Mouse (Mus musculus) hindbrain, embryonic 16.5 days (tissue): Measurements from ENCODE around the gene Osbp. TPM values are rescaled to one million over a fixed set of nuclear protein-coding genes. Genes with fewer than 3 reads are reported as not detected.
A peak's percentile ranks its signal among the peaks of the same experiment; 100 is the strongest.

Experiments
- ATAC-seq: fragments of 200-750 bp; cut with Nextera tagmentation; 2 replicates; pipeline ENCODE4 v1.8.0; 2017; ENCODE audit warnings: moderate TSS enrichment, moderate library complexity
- H3K27ac ChIP-seq: fragments of 300-500 bp; sonication (generic); 2 replicates; pipeline ENCODE4 v1.5.1; 2014; ENCODE audit warnings: low read depth, mild to moderate bottlenecking, control low read depth, low read length, moderate library complexity
- H3K27me3 ChIP-seq: fragments of 300-500 bp; sonication (generic); replicated peaks from 2 replicates; pipeline ENCODE4 v1.6.1; 2014; ENCODE audit warnings: low read length; ENCODE audit not compliant: control insufficient read depth, insufficient read depth
- H3K36me3 ChIP-seq: fragments of 300-500 bp; sonication (generic); 2 replicates; pipeline ENCODE4 v1.6.1; 2014; ENCODE audit warnings: mild to moderate bottlenecking, low read length, moderate library complexity, mixed read lengths; ENCODE audit not compliant: control insufficient read depth, insufficient read depth
- H3K4me1 ChIP-seq: fragments of 300-500 bp; sonication (generic); 2 replicates; pipeline ENCODE4 v1.6.1; 2014; ENCODE audit warnings: low read depth, low read length; ENCODE audit not compliant: control insufficient read depth, insufficient read depth
- H3K4me2 ChIP-seq: fragments of 300-500 bp; sonication (generic); 2 replicates; pipeline ENCODE4 v1.6.1; 2014; ENCODE audit warnings: mild to moderate bottlenecking, low read length, control low read depth, moderate library complexity
- H3K4me3 ChIP-seq: fragments of 300-500 bp; sonication (generic); 2 replicates; pipeline ENCODE4 v1.5.1; 2014; ENCODE audit warnings: mild to moderate bottlenecking, low read length, control low read depth, moderate library complexity
- H3K9ac ChIP-seq: fragments of 300-500 bp; sonication (generic); 2 replicates; pipeline ENCODE4 v1.6.1; 2014; ENCODE audit warnings: low read depth, mild to moderate bottlenecking, control low read depth, low read length, moderate library complexity
- H3K9me3 ChIP-seq: fragments of 300-500 bp; sonication (generic); 2 replicates; pipeline ENCODE4 v1.6.1; 2014; ENCODE audit warnings: mild to moderate bottlenecking, low read length, moderate library complexity; ENCODE audit not compliant: control insufficient read depth
- WGBS: fragments of 180-500 bp; shearing (Covaris S2); extraction: QIAGEN DNeasy Blood & Tissue Kit; methylation state at CpG from one replicate; pipeline ENCODE4 v1.1.7; 2014; 5-methylcytosine and 5-hydroxymethylcytosine counted together
- polyA plus RNA-seq: library from polyadenylated mRNA; unstranded; fragments of >200 nt; fragmentation: Nextera tagmentation; extraction: Ambion mirVana; gene quantifications from 2 replicates; pipeline ENCODE4 v1.2.1, GENCODE M21; 2015

Gene Osbp
- polyA plus RNA-seq, 1 experiment from 2014 or later: 3.0 TPM

- H3K4me2 ChIP-seq: no peak overlapping the region
- H3K9ac ChIP-seq: no peak overlapping the region
- 32% methylated on average over 3 of the region's 3 CpGs for WGBS
- no peaks in the 10 kb centered on the region for H3K27me3 ChIP-seq
- no peaks in the 10 kb centered on the region for H3K9me3 ChIP-seq
- H3K27ac ChIP-seq: no peak overlapping the region
- no peak overlapping the region for H3K4me3 ChIP-seq
- peaks cover 6% of the 10 kb centered on the region for H3K4me1 ChIP-seq
- H3K36me3 ChIP-seq: no peaks in the 10 kb centered on the region
- ATAC-seq: no peak
Observed at GRCm38 (mm10) chr19:12001686-12002085, 35.9 kb downstream of the Osbp start.

GRCm38 (mm10) chr19:12002125-12002524, 36.4 kb downstream of the Osbp start:
- Histone ChIP-seq H3K4me3 (peak overlapping the region; percentile 5), H3K9me3 (no peaks in the 10 kb centered on the region), H3K9ac (no peak overlapping the region), H3K4me2 (peak overlapping the region; percentile 18), H3K4me1 (peaks cover 9% of the 10 kb centered on the region), H3K27ac (no peak overlapping the region), H3K27me3 (no peaks in the 10 kb centered on the region), H3K36me3 (no peaks in the 10 kb centered on the region)
- peak; percentile 44 for ATAC-seq
- WGBS: 3% methylated on average over 11 of the region's 11 CpGs

- WGBS: 54% methylated on average over 14 of the region's 14 CpGs
- Histone ChIP-seq H3K9ac (no peak overlapping the region), H3K4me1 (peaks cover 9% of the 10 kb centered on the region), H3K4me3 (peak overlapping the region; percentile 5), H3K4me2 (peak overlapping the region; percentile 18), H3K36me3 (no peaks in the 10 kb centered on the region), H3K9me3 (no peaks in the 10 kb centered on the region), H3K27ac (no peak overlapping the region), H3K27me3 (no peaks in the 10 kb centered on the region)
- ATAC-seq: no peak
Observed at GRCm38 (mm10) chr19:12002791-12003190, 37.0 kb downstream of the Osbp start.

GRCm38 (mm10) chr19:12003568-12003967, 37.8 kb downstream of the Osbp start:
- H3K4me1 ChIP-seq: peaks cover 9% of the 10 kb centered on the region
- H3K27ac ChIP-seq: no peak overlapping the region
- no peak overlapping the region for H3K9ac ChIP-seq
- no peak for ATAC-seq
- no peaks in the 10 kb centered on the region for H3K9me3 ChIP-seq
- H3K36me3 ChIP-seq: no peaks in the 10 kb centered on the region
- no peak overlapping the region for H3K4me3 ChIP-seq
- no peaks in the 10 kb centered on the region for H3K27me3 ChIP-seq
- WGBS: 95% methylated on average over 2 of the region's 2 CpGs
- H3K4me2 ChIP-seq: no peak overlapping the region

- Histone ChIP-seq H3K27ac (peak overlapping the region; percentile 78), H3K4me2 (peak overlapping the region; percentile 57), H3K9me3 (no peaks in the 10 kb centered on the region), H3K9ac (peak overlapping the region; percentile 66), H3K36me3 (no peaks in the 10 kb centered on the region), H3K4me1 (peaks cover 9% of the 10 kb centered on the region), H3K27me3 (no peaks in the 10 kb centered on the region), H3K4me3 (peak overlapping the region; percentile 51)
- ATAC-seq: no peak
- WGBS: 53% methylated on average over 9 of the region's 9 CpGs
Observed at GRCm38 (mm10) chr19:12004216-12005008, 38.7 kb downstream of the Osbp start.

GRCm38 (mm10) chr19:12005376-12006360, 39.9 kb downstream of the Osbp start:
- Histone ChIP-seq H3K27ac (peak overlapping the region; percentile 78), H3K4me2 (peak overlapping the region; percentile 57), H3K4me3 (peak overlapping the region; percentile 51), H3K9me3 (no peaks in the 10 kb centered on the region), H3K36me3 (no peaks in the 10 kb centered on the region), H3K4me1 (peaks cover 9% of the 10 kb centered on the region), H3K9ac (peak overlapping the region; percentile 66), H3K27me3 (no peaks in the 10 kb centered on the region)
- WGBS: under 1% methylated on average over 41 of the region's 41 CpGs
- ATAC-seq: peak; percentile 73

- Histone ChIP-seq H3K4me1 (peaks cover 9% of the 10 kb centered on the region), H3K4me3 (peak overlapping the region; percentile 51), H3K27me3 (no peaks in the 10 kb centered on the region), H3K9me3 (no peaks in the 10 kb centered on the region), H3K27ac (peak overlapping the region; percentile 69), H3K36me3 (no peaks in the 10 kb centered on the region), H3K4me2 (peak overlapping the region; percentile 57), H3K9ac (peak overlapping the region; percentile 66)
- peak; percentile 0; the same call in 1 of the 2 replicates for ATAC-seq
- 2% methylated on average over 17 of the region's 17 CpGs for WGBS
Observed at GRCm38 (mm10) chr19:12006361-12006947, 40.7 kb downstream of the Osbp start.

GRCm38 (mm10) chr19:12007105-12007931, 41.6 kb downstream of the Osbp start:
- Histone ChIP-seq H3K9me3 (no peaks in the 10 kb centered on the region), H3K4me3 (peak overlapping the region; percentile 51), H3K9ac (no peak overlapping the region), H3K27me3 (no peaks in the 10 kb centered on the region), H3K36me3 (no peaks in the 10 kb centered on the region), H3K4me2 (peak overlapping the region; percentile 57), H3K27ac (no peak overlapping the region), H3K4me1 (peaks cover 9% of the 10 kb centered on the region)
- WGBS: 16% methylated on average over 17 of the region's 17 CpGs
- ATAC-seq: no peak
